ENCODE assay signal across 35 mouse cellular contexts in genomic region chr5:125508006-125508405, GRCm38 (mm10). TPM values are rescaled to one million over a fixed set of nuclear protein-coding genes. Genes with fewer than 3 reads are reported as not detected.
"Had no signal": no experiment of that assay in that cellular context is flagged by ENCODE, and none has a peak within 500 bp of the region (broad histone marks: within the 10 kb centered on the region; RNA-seq: fewer than 3 reads in every experiment).

No protein-coding gene starts in this region.

- H3K9ac ChIP-seq: limb, embryonic 12.5 days; limb, embryonic 13.5 days; limb, embryonic 15.5 days; liver, embryonic 12.5 days; liver, embryonic 13.5 days; liver, embryonic 14.5 days; liver, embryonic 15.5 days; liver, postnatal 0 days; lung, embryonic 14.5 days; lung, embryonic 15.5 days; midbrain, embryonic 12.5 days; midbrain, embryonic 13.5 days; neural tube, embryonic 12.5 days had no signal

- H3K27ac ChIP-seq: limb, embryonic 10.5 days; limb, embryonic 12.5 days; limb, embryonic 13.5 days; limb, embryonic 15.5 days; liver, embryonic 12.5 days; liver, embryonic 13.5 days; liver, embryonic 14.5 days; liver, embryonic 15.5 days; lung, embryonic 15.5 days; macrophage; midbrain, embryonic 10.5 days; midbrain, embryonic 12.5 days; midbrain, embryonic 13.5 days; neural tube, embryonic 12.5 days had no signal

- H3K4me2 ChIP-seq: limb, embryonic 12.5 days; limb, embryonic 13.5 days; limb, embryonic 15.5 days; liver, embryonic 11.5 days; liver, embryonic 12.5 days; liver, embryonic 13.5 days; liver, embryonic 15.5 days; lung, embryonic 14.5 days; lung, embryonic 15.5 days; midbrain, embryonic 11.5 days; midbrain, embryonic 12.5 days; midbrain, embryonic 13.5 days; neural tube, embryonic 12.5 days had no signal

- H3K9me3 ChIP-seq: limb, embryonic 10.5 days; limb, embryonic 12.5 days; limb, embryonic 13.5 days; limb, embryonic 15.5 days; liver, embryonic 12.5 days; liver, embryonic 13.5 days; liver, embryonic 15.5 days; lung, embryonic 15.5 days; megakaryocyte, embryonic 14.5 days; midbrain, embryonic 10.5 days; midbrain, embryonic 12.5 days; midbrain, embryonic 13.5 days; neural tube, embryonic 12.5 days had no signal

- H3K4me1 ChIP-seq: limb, embryonic 10.5 days; limb, embryonic 12.5 days; limb, embryonic 13.5 days; limb, embryonic 15.5 days; liver, embryonic 12.5 days; liver, embryonic 13.5 days; lung, embryonic 15.5 days; midbrain, embryonic 10.5 days; midbrain, embryonic 12.5 days; midbrain, embryonic 13.5 days had no signal

- H3K4me3 ChIP-seq: limb, embryonic 10.5 days; limb, embryonic 12.5 days; limb, embryonic 13.5 days; limb, embryonic 15.5 days; liver, embryonic 12.5 days; liver, embryonic 13.5 days; liver, embryonic 15.5 days; lung, embryonic 15.5 days; megakaryocyte, embryonic 14.5 days; midbrain, embryonic 10.5 days; midbrain, embryonic 12.5 days; midbrain, embryonic 13.5 days; myocyte; neural tube, embryonic 12.5 days had no signal

- ATAC-seq: liver, embryonic 12.5 days; liver, postnatal 0 days; lung, postnatal 0 days; midbrain, embryonic 13.5 days; midbrain, embryonic 16.5 days had no signal

- H3K27me3 ChIP-seq: limb, embryonic 12.5 days; limb, embryonic 13.5 days; limb, embryonic 15.5 days; liver, embryonic 12.5 days; liver, embryonic 13.5 days; liver, embryonic 15.5 days; lung, embryonic 15.5 days; megakaryocyte, embryonic 14.5 days; midbrain, embryonic 12.5 days; midbrain, embryonic 13.5 days; neural tube, embryonic 12.5 days had no signal

- DNase-seq: left cerebral cortex, postnatal 4 days; liver, embryonic 13.5 days; liver, postnatal 0 days; lung, adult 18-20 months; lung, adult 2 months; lung, embryonic 14.5 days; lung, postnatal 10 days; lung, postnatal 14 days; lung, postnatal 36 days; lung, postnatal 4 days; midbrain, embryonic 14.5 days had no signal

RNA-seq across cellular contexts. Expression of gene Tmem132b, which starts 23.6 kb away (rescaled TPM):
- total RNA-seq: liver, adult 2 months; megakaryocyte progenitor cell, adult 5-6 weeks; megakaryocyte-erythroid progenitor cell, adult 5-6 weeks had no signal
- polyA plus RNA-seq: liver, adult 2 months; liver, embryonic 14.5 days; liver, embryonic 15.5 days; liver, embryonic 16.5 days; liver, postnatal 0 days; lung, embryonic 14.5 days; lung, embryonic 16.5 days; lung, postnatal 0 days; macrophage had no signal
